Mouse (Mus musculus): ENCODE results near the gene Wnt3a. TPM values are rescaled to one million over a fixed set of nuclear protein-coding genes. Genes with fewer than 3 reads are reported as not detected.
"Not testable (repeated sequence)": the region's sequence is repeated elsewhere in the genome, so short reads cannot be mapped to it uniquely, and the experiment has no call there.

The Wnt3a gene
- polyA plus RNA-seq, 1 experiment from 2014 or later, result 4.0 TPM

DNA sequence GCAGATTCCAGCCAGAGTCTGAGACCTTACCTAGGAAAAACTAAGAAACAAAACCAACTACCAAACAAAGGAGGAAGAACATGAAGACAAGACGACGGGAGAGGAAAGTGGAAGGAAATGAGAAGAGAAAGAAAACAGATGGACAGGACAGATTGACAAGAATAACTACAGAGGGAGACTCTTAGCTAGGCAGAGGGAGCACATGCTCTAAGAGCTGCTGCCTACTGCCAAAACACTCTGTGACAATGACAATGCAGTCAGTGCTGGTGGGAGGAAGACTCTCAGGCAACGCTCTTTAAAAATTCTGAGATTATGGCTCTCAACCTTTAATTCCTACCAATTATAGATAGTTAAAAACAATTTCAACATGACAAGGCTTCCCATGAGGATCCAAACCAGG, 73.6 kb downstream of the Wnt3a start:
- Histone ChIP-seq H3K4me3 (no peak overlapping the region), H3K27me3 (no peaks in the 10 kb centered on the region), H3K9ac (no peak overlapping the region), H3K36me3 (peaks cover 57% of the 10 kb centered on the region), H3K27ac (no peak overlapping the region), H3K4me2 (no peak overlapping the region), H3K9me3 (no peaks in the 10 kb centered on the region), H3K4me1 (peaks cover 32% of the 10 kb centered on the region)
- no peak for ATAC-seq (ENCODE audit: insufficient number of reproducible peaks, insufficient read depth, low FRiP score, low TSS enrichment, low read depth)
- WGBS, result 89% methylated on average over 3 of the region's 3 CpGs

- H3K27me3 ChIP-seq, result no peaks in the 10 kb centered on the region
- peaks cover 59% of the 10 kb centered on the region for H3K36me3 ChIP-seq
Observed at GRCm38 (mm10) chr11:59212892-59213494, 77.6 kb downstream of the Wnt3a start.

GRCm38 (mm10) chr11:59212320-59212719, 78.2 kb downstream of the Wnt3a start:
- ATAC-seq (ENCODE audit: insufficient number of reproducible peaks, insufficient read depth, low FRiP score, low TSS enrichment, low read depth); H3K4me3 ChIP-seq: not testable (repeated sequence)
- 75% methylated on average over 12 of the region's 12 CpGs for WGBS

More at GRCm38 (mm10) chr11:59212892-59213494, 77.6 kb downstream of the Wnt3a start:
- Histone ChIP-seq H3K9me3 (no peaks in the 10 kb centered on the region), H3K27ac (no peak overlapping the region), H3K9ac (no peak overlapping the region), H3K4me1 (peaks cover 28% of the 10 kb centered on the region), H3K4me2 (no peak overlapping the region), H3K4me3 (no peak overlapping the region)
- 90% methylated on average over 12 of the region's 12 CpGs for WGBS
- ATAC-seq (ENCODE audit: insufficient number of reproducible peaks, insufficient read depth, low FRiP score, low TSS enrichment, low read depth), result no peak

GRCm38 (mm10) chr11:59211561-59211960, 79.0 kb downstream of the Wnt3a start:
- WGBS, result 90% methylated on average over 9 of the region's 9 CpGs
- not testable (repeated sequence) for ATAC-seq (ENCODE audit: insufficient number of reproducible peaks, insufficient read depth, low FRiP score, low TSS enrichment, low read depth); H3K4me2 ChIP-seq; H3K27me3 ChIP-seq; H3K9me3 ChIP-seq; H3K4me3 ChIP-seq; H3K9ac ChIP-seq; H3K27ac ChIP-seq
- peaks cover 56% of the 10 kb centered on the region for H3K36me3 ChIP-seq
- H3K4me1 ChIP-seq, result peaks cover 18% of the 10 kb centered on the region

More at GRCm38 (mm10) chr11:59212320-59212719, 78.2 kb downstream of the Wnt3a start:
- H3K27ac ChIP-seq, H3K9ac ChIP-seq, H3K4me2 ChIP-seq, H3K9me3 ChIP-seq, H3K27me3 ChIP-seq: not testable (repeated sequence)
- H3K36me3 ChIP-seq, result peaks cover 54% of the 10 kb centered on the region
- H3K4me1 ChIP-seq, result peaks cover 23% of the 10 kb centered on the region

DNA sequence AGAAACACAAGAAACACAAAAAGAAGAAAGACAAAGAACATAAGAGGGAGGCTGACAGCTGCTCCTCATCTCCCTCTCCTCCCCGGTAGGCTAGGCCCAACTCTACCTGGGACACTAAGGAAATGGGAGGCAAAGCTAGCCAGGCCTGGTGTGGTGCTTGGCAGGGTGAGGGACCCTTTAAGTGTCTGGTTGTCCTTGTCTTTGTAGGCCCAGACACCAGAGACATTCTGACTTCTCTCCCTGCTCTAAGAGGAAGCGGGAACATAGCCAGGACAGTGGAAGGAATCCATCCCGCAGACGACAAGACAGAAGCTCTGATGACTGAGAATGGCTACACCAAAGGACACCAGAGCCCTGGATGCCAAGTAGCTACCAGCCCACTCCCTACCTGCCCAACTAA, 80.5 kb downstream of the Wnt3a start:
- Histone ChIP-seq H3K9me3 (no peaks in the 10 kb centered on the region), H3K9ac (no peak overlapping the region), H3K4me1 (peaks cover 18% of the 10 kb centered on the region), H3K27ac (no peak overlapping the region), H3K36me3 (peaks cover 66% of the 10 kb centered on the region), H3K4me3 (no peak overlapping the region), H3K4me2 (peak overlapping the region; percentile 78; the same call in 1 of the 2 replicates), H3K27me3 (no peaks in the 10 kb centered on the region)
- 86% methylated on average over 4 of the region's 4 CpGs for WGBS
- no peak for ATAC-seq (ENCODE audit: insufficient number of reproducible peaks, insufficient read depth, low FRiP score, low TSS enrichment, low read depth)

DNA sequence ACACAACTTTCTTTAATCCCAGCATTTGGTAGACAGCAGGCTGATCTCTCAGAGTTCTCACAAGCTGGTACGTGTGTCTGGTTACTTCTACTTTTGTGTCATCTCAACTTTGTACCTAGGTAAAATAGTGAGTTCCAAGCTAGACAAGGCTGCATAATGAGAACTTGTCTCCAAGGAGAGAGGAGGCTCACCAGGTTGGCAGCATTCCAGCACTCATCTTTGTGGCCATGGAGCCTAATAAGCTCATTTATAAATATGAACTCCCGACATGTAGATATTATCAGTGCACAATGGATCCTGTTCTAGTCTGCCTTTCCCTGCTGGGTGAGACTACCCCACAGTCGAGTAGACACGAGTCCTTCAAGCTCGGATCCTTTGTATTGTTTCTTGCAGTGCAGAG, 81.0 kb downstream of the Wnt3a start:
- ATAC-seq (ENCODE audit: insufficient number of reproducible peaks, insufficient read depth, low FRiP score, low TSS enrichment, low read depth), result no peak
- Histone ChIP-seq H3K27ac (no peak overlapping the region), H3K4me3 (peak overlapping the region; percentile 92), H3K9me3 (no peaks in the 10 kb centered on the region), H3K4me1 (peaks cover 18% of the 10 kb centered on the region), H3K9ac (peak overlapping the region; percentile 90; the same call in 1 of the 2 replicates), H3K4me2 (peak overlapping the region; percentile 78), H3K27me3 (no peaks in the 10 kb centered on the region), H3K36me3 (peaks cover 66% of the 10 kb centered on the region)
- 70% methylated on average over 5 of the region's 5 CpGs for WGBS

GRCm38 (mm10) chr11:59209003-59209441, 81.5 kb downstream of the Wnt3a start:
- H3K36me3 ChIP-seq, result peaks cover 68% of the 10 kb centered on the region

DNA sequence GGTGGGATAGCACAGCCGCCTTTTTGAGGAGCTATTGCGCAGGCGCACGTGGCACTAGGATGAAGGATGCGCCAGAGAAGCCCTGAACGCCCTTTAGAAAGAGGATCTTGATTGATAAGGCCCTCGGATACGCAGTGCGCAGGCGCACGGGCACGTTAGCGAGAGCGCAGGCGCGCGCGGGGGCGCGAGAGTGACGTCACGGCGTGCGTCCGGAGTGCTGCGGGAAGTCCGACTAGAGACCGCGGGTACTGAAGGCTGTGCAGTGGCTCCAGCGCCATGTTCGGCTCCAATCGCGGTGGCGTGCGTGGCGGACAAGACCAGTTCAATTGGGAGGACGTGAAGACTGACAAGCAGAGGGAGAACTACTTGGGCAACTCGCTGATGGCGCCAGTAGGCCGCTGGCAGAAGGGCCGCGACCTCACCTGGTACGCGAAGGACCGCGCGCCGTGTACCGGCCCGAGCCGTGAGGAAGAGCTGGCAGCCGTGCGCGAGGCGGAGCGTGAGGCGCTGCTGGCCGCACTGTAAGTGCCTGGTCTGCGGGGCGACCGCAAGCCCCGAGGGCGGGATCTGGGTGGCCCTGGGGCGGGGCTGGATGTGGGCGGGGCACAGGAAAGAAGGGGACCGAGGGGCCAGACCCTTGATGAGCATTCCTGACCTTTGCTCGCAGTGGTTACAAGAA, 82.3 kb downstream of the Wnt3a start, which contains the start of gene 2310033P09Rik:
Gene 2310033P09Rik, plus strand, starts transcription at position 169 of the 679 bp plus-strand sequence.
- Histone ChIP-seq H3K9ac (peak within 1 kb of the TSS; percentile 90), H3K4me1 (peaks cover 18% of the 10 kb centered on the region), H3K4me3 (peak within 1 kb of the TSS; percentile 92), H3K4me2 (peak within 1 kb of the TSS; percentile 78), H3K27me3 (no peaks in the 10 kb centered on the region), H3K27ac (peak within 1 kb of the TSS; percentile 95), H3K9me3 (no peaks in the 10 kb centered on the region), H3K36me3 (peaks cover 66% of the 10 kb centered on the region)
- under 1% methylated on average over 65 of the region's 67 CpGs for WGBS
- ATAC-seq (ENCODE audit: insufficient number of reproducible peaks, insufficient read depth, low FRiP score, low TSS enrichment, low read depth), result peak; percentile 68

More at GRCm38 (mm10) chr11:59209003-59209441, 81.5 kb downstream of the Wnt3a start:
- H3K27me3 ChIP-seq, result no peaks in the 10 kb centered on the region
- H3K4me2 ChIP-seq, result peak overlapping the region; percentile 78
- peak overlapping the region; percentile 92 for H3K4me3 ChIP-seq
- 9% methylated on average over 18 of the region's 18 CpGs for WGBS
- no peaks in the 10 kb centered on the region for H3K9me3 ChIP-seq
- H3K4me1 ChIP-seq, result peaks cover 18% of the 10 kb centered on the region
- peak overlapping the region; percentile 90 for H3K9ac ChIP-seq
- ATAC-seq (ENCODE audit: insufficient number of reproducible peaks, insufficient read depth, low FRiP score, low TSS enrichment, low read depth), result 0 out of 2 replicates have a peak, but pooled peaks have one; percentile 21
- peak overlapping the region; percentile 95 for H3K27ac ChIP-seq

DNA sequence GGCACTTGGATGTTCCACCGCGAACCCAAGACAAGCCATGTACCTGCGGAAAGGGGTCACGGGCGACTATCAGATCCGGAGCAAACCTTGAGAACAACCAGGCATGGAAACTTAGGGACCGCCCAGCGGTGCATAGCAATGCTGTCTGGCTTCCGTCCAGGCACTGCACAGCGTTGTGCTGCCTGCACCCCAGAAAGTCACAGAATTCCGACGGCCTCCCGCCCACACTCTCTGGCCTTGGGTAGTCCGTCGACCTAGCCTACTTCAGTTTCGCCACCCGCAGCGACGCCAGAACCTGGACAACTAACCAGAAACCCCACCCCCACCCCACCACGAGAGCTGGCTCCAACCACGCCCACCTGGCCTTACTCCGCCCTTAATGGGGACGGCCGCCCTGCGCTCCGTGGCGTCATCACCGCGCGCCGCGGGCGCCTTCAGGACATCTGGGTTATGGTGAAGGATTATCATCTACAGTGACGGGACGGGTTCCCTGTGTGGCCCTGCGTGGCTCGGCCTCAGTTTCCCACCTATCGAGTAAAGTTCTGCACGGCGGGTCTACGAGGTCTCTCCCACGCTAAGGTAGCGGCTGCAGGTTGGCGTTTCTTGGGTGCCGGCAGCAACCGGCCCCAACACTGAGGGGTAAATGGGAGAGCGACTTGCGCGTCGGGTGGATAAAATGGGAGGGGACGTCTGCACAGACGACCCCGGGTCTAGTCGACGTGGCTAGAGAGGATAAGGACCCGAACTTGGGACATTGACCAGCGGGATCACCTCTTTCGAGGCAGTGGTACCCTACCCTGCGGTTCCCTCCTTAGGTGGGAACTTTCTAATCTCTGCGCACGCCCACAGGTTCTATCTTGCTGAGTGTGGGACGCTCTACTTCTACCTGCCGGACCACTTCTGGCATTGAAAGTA, 88.2 kb downstream of the Wnt3a start, which contains the start of gene Mrpl55:
Gene Mrpl55, plus strand, starts transcription at position 406 of the 915 bp plus-strand sequence.
- Histone ChIP-seq H3K36me3 (peaks cover 47% of the 10 kb centered on the region), H3K9me3 (no peaks in the 10 kb centered on the region), H3K4me3 (peak within 1 kb of the TSS; percentile 86), H3K4me1 (peaks cover 13% of the 10 kb centered on the region), H3K9ac (peak within 1 kb of the TSS; percentile 87), H3K27me3 (no peaks in the 10 kb centered on the region), H3K4me2 (peak within 1 kb of the TSS; percentile 83), H3K27ac (peak within 1 kb of the TSS; percentile 81)
- peak; percentile 79 for ATAC-seq (ENCODE audit: insufficient number of reproducible peaks, insufficient read depth, low FRiP score, low TSS enrichment, low read depth)
- WGBS, result under 1% methylated on average over 63 of the region's 63 CpGs

- peak overlapping the region; percentile 87 for H3K9ac ChIP-seq
Observed at GRCm38 (mm10) chr11:59201216-59202002, 89.1 kb downstream of the Wnt3a start.

More at GRCm38 (mm10) chr11:59201216-59202002, 89.1 kb downstream of the Wnt3a start:
- ATAC-seq (ENCODE audit: insufficient number of reproducible peaks, insufficient read depth, low FRiP score, low TSS enrichment, low read depth), result no peak
- no peaks in the 10 kb centered on the region for H3K27me3 ChIP-seq
- WGBS, result 31% methylated on average over 16 of the region's 16 CpGs
- peaks cover 44% of the 10 kb centered on the region for H3K36me3 ChIP-seq
- peaks cover 13% of the 10 kb centered on the region for H3K4me1 ChIP-seq
- peak overlapping the region; percentile 81 for H3K27ac ChIP-seq
- H3K4me3 ChIP-seq, result peak overlapping the region; percentile 86
- peak overlapping the region; percentile 83 for H3K4me2 ChIP-seq
- H3K9me3 ChIP-seq, result no peaks in the 10 kb centered on the region
